Mouse (Mus musculus) induced T-regulatory cell, adult 2 months (primary cell): ENCODE results near the gene Arhgef40.
A peak's percentile ranks its signal among the peaks of the same experiment; 100 is the strongest.

Source experiments
- DNase-seq: peaks from one replicate; pipeline ENCODE4 v3.0.0-alpha.2; 2012; ENCODE audit warnings: low read depth

Arhgef40 gene

GRCm38 (mm10) chr14:51984247-51985231 is at the start of gene Arhgef40:
Arhgef40 (plus strand) TSS chr14:51984719.
- peak; percentile 58 for DNase-seq

- DNase-seq = no peak
Observed at GRCm38 (mm10) chr14:51939005-51939404, 45.5 kb upstream of the Arhgef40 start.

- no peak for DNase-seq
Observed at GRCm38 (mm10) chr14:51940944-51941560, 43.5 kb upstream of the Arhgef40 start.

GRCm38 (mm10) chr14:51941577-51941976 is 42.9 kb upstream of the Arhgef40 start:
- DNase-seq = no peak

- DNase-seq = no peak
Observed at GRCm38 (mm10) chr14:51942236-51942635, 42.3 kb upstream of the Arhgef40 start.

- DNase-seq = no peak
Observed at GRCm38 (mm10) chr14:51943336-51943735, 41.2 kb upstream of the Arhgef40 start.

- no peak for DNase-seq
Observed at GRCm38 (mm10) chr14:51960316-51960715, 24.2 kb upstream of the Arhgef40 start.

- DNase-seq = no peak
Observed at GRCm38 (mm10) chr14:51967400-51967799, 17.1 kb upstream of the Arhgef40 start.

GRCm38 (mm10) chr14:51979252-51979651 is 5.3 kb upstream of the Arhgef40 start:
- no peak for DNase-seq

GRCm38 (mm10) chr14:51983251-51983650 is 1.3 kb upstream of the Arhgef40 start:
- no peak for DNase-seq

GRCm38 (mm10) chr14:51983855-51984246 is 668 bp upstream of the Arhgef40 start:
- no peak for DNase-seq

GRCm38 (mm10) chr14:51985301-51986152 is 1.0 kb downstream of the Arhgef40 start:
- DNase-seq = peak; percentile 17

GRCm38 (mm10) chr14:51986153-51986505 is 1.6 kb downstream of the Arhgef40 start:
- no peak for DNase-seq

GRCm38 (mm10) chr14:51987177-51987576 is 2.7 kb downstream of the Arhgef40 start:
- DNase-seq = no peak

GRCm38 (mm10) chr14:51988731-51989130 is 4.2 kb downstream of the Arhgef40 start:
- DNase-seq = no peak

- DNase-seq = no peak
Observed at GRCm38 (mm10) chr14:51989461-51989970, 5.0 kb downstream of the Arhgef40 start.

GRCm38 (mm10) chr14:51994453-51994852 is 9.9 kb downstream of the Arhgef40 start:
- no peak for DNase-seq

GRCm38 (mm10) chr14:51995219-51995871 is 10.8 kb downstream of the Arhgef40 start:
- DNase-seq = no peak

- no peak for DNase-seq
Observed at GRCm38 (mm10) chr14:51996231-51996841, 11.8 kb downstream of the Arhgef40 start.

- no peak for DNase-seq
Observed at GRCm38 (mm10) chr14:51996866-51997265, 12.3 kb downstream of the Arhgef40 start.

- DNase-seq = no peak
Observed at GRCm38 (mm10) chr14:51997483-51997882, 13.0 kb downstream of the Arhgef40 start.
